16 mouse cellular contexts compared by ENCODE assay signal in genomic region chr7:137048086-137048922, GRCm38 (mm10).
DNase-seq lines count a peak whose midpoint lies in the region; ATAC-seq lines count a peak whose summit lies in the region.
"Had no signal": no experiment of that assay in that cellular context is flagged by ENCODE, and none has a peak within 500 bp of the region (broad histone marks: within the 10 kb centered on the region; RNA-seq: fewer than 3 reads in every experiment).

No protein-coding gene starts in this region.

- no peaks in the 10 kb centered on the region for H3K27me3 ChIP-seq in heart, embryonic 12.5 days (replicated peaks)
- no peaks in the 10 kb centered on the region for H3K27me3 ChIP-seq in embryonic facial prominence, embryonic 15.5 days
- no peaks in the 10 kb centered on the region for H3K27me3 ChIP-seq in intestine, embryonic 15.5 days (replicated peaks)
- H3K27me3 ChIP-seq: liver, embryonic 13.5 days; megakaryocyte, embryonic 14.5 days; stomach, embryonic 15.5 days had no signal

- H3K4me2 ChIP-seq in heart, embryonic 12.5 days = no peak overlapping the region
- no peak overlapping the region for H3K4me2 ChIP-seq in embryonic facial prominence, embryonic 15.5 days (replicated peaks)
- H3K4me2 ChIP-seq in intestine, embryonic 15.5 days (replicated peaks) = no peak overlapping the region
- H3K4me2 ChIP-seq: hindbrain, embryonic 14.5 days; liver, embryonic 13.5 days; stomach, embryonic 15.5 days had no signal

- no peak for ATAC-seq in heart, embryonic 12.5 days (ENCODE audit: insufficient number of reproducible peaks, low FRiP score)
- ATAC-seq in embryonic facial prominence, embryonic 15.5 days (ENCODE audit: insufficient number of reproducible peaks, low FRiP score, low TSS enrichment, low read depth) = 0 out of 2 replicates have a peak, but pooled peaks have one; percentile 19
- ATAC-seq in intestine, embryonic 15.5 days = no peak
- ATAC-seq: activated CD4-positive, CD25-positive, alpha-beta regulatory T cell, adult 4 months had no signal

- H3K4me3 ChIP-seq in heart, embryonic 12.5 days = no peak overlapping the region
- no peak overlapping the region for H3K4me3 ChIP-seq in embryonic facial prominence, embryonic 15.5 days (replicated peaks)
- H3K4me3 ChIP-seq in intestine, embryonic 15.5 days (replicated peaks) = no peak overlapping the region
- H3K4me3 ChIP-seq: liver, embryonic 13.5 days; megakaryocyte, embryonic 14.5 days; myocyte; stomach, embryonic 15.5 days had no signal

- peaks cover 10% of the 10 kb centered on the region for H3K4me1 ChIP-seq in heart, embryonic 12.5 days (replicated peaks)
- peaks cover 9% of the 10 kb centered on the region; the same call in 1 of the 2 replicates for H3K4me1 ChIP-seq in embryonic facial prominence, embryonic 15.5 days
- H3K4me1 ChIP-seq in intestine, embryonic 15.5 days (replicated peaks) = no peaks in the 10 kb centered on the region
- H3K4me1 ChIP-seq: liver, embryonic 13.5 days; megakaryocyte, embryonic 14.5 days; stomach, embryonic 15.5 days had no signal

- WGBS in heart, embryonic 12.5 days = 61% methylated on average over 8 of the region's 8 CpGs
- WGBS in embryonic facial prominence, embryonic 15.5 days = 60% methylated on average over 8 of the region's 8 CpGs
- 76% methylated on average over 8 of the region's 8 CpGs for WGBS in intestine, embryonic 15.5 days

- no peaks in the 10 kb centered on the region for H3K36me3 ChIP-seq in heart, embryonic 12.5 days
- no peaks in the 10 kb centered on the region for H3K36me3 ChIP-seq in embryonic facial prominence, embryonic 15.5 days
- no peaks in the 10 kb centered on the region for H3K36me3 ChIP-seq in intestine, embryonic 15.5 days
- H3K36me3 ChIP-seq: liver, embryonic 13.5 days; stomach, embryonic 15.5 days had no signal

- 0 out of 2 replicates have a peak, but pooled peaks cover 5% of the 10 kb centered on the region for H3K9me3 ChIP-seq in heart, embryonic 12.5 days (replicated peaks)
- no peaks in the 10 kb centered on the region for H3K9me3 ChIP-seq in embryonic facial prominence, embryonic 15.5 days (replicated peaks)
- no peaks in the 10 kb centered on the region for H3K9me3 ChIP-seq in intestine, embryonic 15.5 days
- H3K9me3 ChIP-seq: liver, embryonic 13.5 days; stomach, embryonic 15.5 days had no signal

- H3K9ac ChIP-seq in heart, embryonic 12.5 days = no peak overlapping the region
- no peak overlapping the region for H3K9ac ChIP-seq in embryonic facial prominence, embryonic 15.5 days
- H3K9ac ChIP-seq in intestine, embryonic 15.5 days = no peak overlapping the region
- H3K9ac ChIP-seq: hindbrain, embryonic 14.5 days; liver, embryonic 13.5 days; stomach, embryonic 15.5 days had no signal

- 0 out of 2 replicates have a peak overlapping the region, but pooled peaks have one; percentile 4 for H3K27ac ChIP-seq in heart, embryonic 12.5 days (ENCODE audit: poor library complexity, severe bottlenecking)
- H3K27ac ChIP-seq in embryonic facial prominence, embryonic 15.5 days (replicated peaks) = no peak overlapping the region
- H3K27ac ChIP-seq in intestine, embryonic 15.5 days = no peak overlapping the region
- H3K27ac ChIP-seq: hindbrain, embryonic 14.5 days; liver, embryonic 13.5 days; stomach, embryonic 15.5 days had no signal

- no peak for DNase-seq in heart, adult 11 months
- peak; percentile 35 to 60 for DNase-seq in kidney, postnatal 4 days
- DNase-seq in kidney, adult 8-10 months = no peak
- DNase-seq in R1 (ENCODE audit: low read depth, low spot score) = peak; percentile 54
- DNase-seq in testis, postnatal 10 days (ENCODE audit: low spot score) = no peak
- DNase-seq: cerebellum, postnatal 14 days; liver, embryonic 13.5 days; thymus, postnatal 36 days had no signal

Comparison
In these comparisons a context has a peak if more than half of its experiments do, and no peak if none do; other contexts are left out.
1. DNase-seq: peak in kidney, postnatal 4 days (2 of 2) and R1 (single experiment); none in heart, adult 11 months (single experiment), kidney, adult 8-10 months (0 of 2) and testis, postnatal 10 days (single experiment).